Mouse (Mus musculus) limb, embryonic 11.5 days (tissue): ENCODE results near the gene Cygb. TPM values are rescaled to one million over a fixed set of nuclear protein-coding genes. Genes with fewer than 3 reads are reported as not detected.

Experiments
- ATAC-seq: fragments of 200-750 bp; cut with Nextera tagmentation; 2 replicates; pipeline ENCODE4 v1.8.0; 2017; ENCODE audit warnings: low read depth; ENCODE audit not compliant: insufficient number of reproducible peaks, low FRiP score, low TSS enrichment
- DNase-seq: peaks from one replicate; pipeline ENCODE4 v3.0.0-alpha.2; 2015; ENCODE audit warnings: low spot score
- H3K27ac ChIP-seq: fragments of 300-500 bp; sonication (generic); replicated peaks from 2 replicates; pipeline ENCODE4 v1.5.1; 2014; ENCODE audit warnings: low read depth, mild to moderate bottlenecking, low read length
- H3K27me3 ChIP-seq: fragments of 300-500 bp; sonication (generic); 2 replicates; pipeline ENCODE4 v1.6.1; 2014; ENCODE audit warnings: mild to moderate bottlenecking, low read length, mixed read lengths; ENCODE audit not compliant: control insufficient read depth, insufficient read depth
- H3K36me3 ChIP-seq: fragments of 300-500 bp; sonication (generic); 2 replicates; pipeline ENCODE4 v1.6.1; 2014; ENCODE audit warnings: mild to moderate bottlenecking, low read length, moderate library complexity, mixed read lengths; ENCODE audit not compliant: control insufficient read depth, insufficient read depth
- H3K4me1 ChIP-seq: fragments of 300-500 bp; sonication (generic); 2 replicates; pipeline ENCODE4 v1.6.1; 2014; ENCODE audit warnings: low read length, mixed read lengths; ENCODE audit not compliant: control insufficient read depth, insufficient read depth
- H3K4me2 ChIP-seq: fragments of 300-500 bp; sonication (generic); 2 replicates; pipeline ENCODE4 v1.6.1; 2014; ENCODE audit warnings: low read depth, mild to moderate bottlenecking, moderate library complexity; ENCODE audit not compliant: severe bottlenecking
- H3K4me3 ChIP-seq: fragments of 300-500 bp; sonication (generic); 2 replicates; pipeline ENCODE4 v1.5.1; 2014; ENCODE audit warnings: low read depth, low read length
- H3K9ac ChIP-seq: fragments of 300-500 bp; sonication (generic); 2 replicates; pipeline ENCODE4 v1.6.1; 2014; ENCODE audit warnings: mild to moderate bottlenecking, low read length
- H3K9me3 ChIP-seq: fragments of 300-500 bp; sonication (generic); 2 replicates; pipeline ENCODE4 v1.6.1; 2016; ENCODE audit warnings: low read length; ENCODE audit not compliant: control insufficient read depth
- WGBS: fragments of 180-500 bp; shearing (Covaris S2); extraction: QIAGEN DNeasy Blood & Tissue Kit; methylation state at CpG from one replicate; pipeline ENCODE4 v1.1.7; 2014; 5-methylcytosine and 5-hydroxymethylcytosine counted together
- polyA plus RNA-seq: library from polyadenylated mRNA; unstranded; fragments of >200 nt; fragmentation: Nextera tagmentation; extraction: Ambion mirVana; gene quantifications from 2 replicates; pipeline ENCODE4 v1.2.1, GENCODE M21; 2014

Gene Cygb
- polyA plus RNA-seq, 1 experiment from 2014 or later: 2.3 TPM

DNA sequence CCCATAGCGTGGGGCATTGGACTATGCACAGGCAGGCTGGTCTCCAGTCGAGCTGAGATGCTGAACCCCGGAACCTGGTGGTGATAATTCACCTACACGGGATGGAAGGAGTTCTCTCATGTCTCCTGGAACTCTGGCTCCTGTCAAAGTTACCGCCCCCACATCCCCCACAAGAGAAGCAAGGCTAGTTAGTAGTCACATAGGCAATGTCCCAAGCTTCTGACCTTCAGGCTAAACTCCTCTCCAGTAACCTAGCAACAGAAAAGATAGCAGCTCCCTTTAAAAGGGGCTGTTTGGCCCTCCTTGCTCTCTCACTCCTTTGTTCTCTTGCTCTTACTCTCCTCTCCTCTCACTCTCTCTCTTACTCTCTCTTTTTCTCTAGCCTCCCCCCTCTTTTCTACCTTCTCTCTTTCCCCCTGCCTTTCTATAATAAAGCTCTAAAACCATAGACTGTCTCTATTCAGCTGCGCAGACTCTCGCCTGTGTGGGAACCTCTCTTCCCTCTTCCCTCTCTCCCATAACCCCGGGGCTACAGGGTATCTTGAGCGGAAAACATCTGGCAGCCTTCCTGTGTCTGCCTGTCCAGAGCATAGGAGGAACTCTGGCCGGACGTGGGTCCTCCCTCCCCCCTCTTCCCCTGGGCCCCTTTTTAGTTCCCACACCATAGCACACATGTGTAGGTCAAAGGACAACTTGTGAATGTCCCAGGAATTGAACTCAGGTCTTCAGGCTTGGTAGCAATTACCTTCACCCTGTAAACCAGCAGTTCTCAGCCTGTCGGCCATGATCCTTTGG, 23.7 kb downstream of the Cygb start:
- H3K4me2 ChIP-seq: no peak overlapping the region
- H3K4me1 ChIP-seq: 0 out of 2 replicates have a peak, but pooled peaks cover 4% of the 10 kb centered on the region
- DNase-seq (no peak), ATAC-seq (no peak; the same call in 1 of the 2 replicates)
- WGBS: 31% methylated on average over 12 of the region's 12 CpGs
- no peak overlapping the region for H3K27ac ChIP-seq
- H3K9me3 ChIP-seq: no peaks in the 10 kb centered on the region
- no peaks in the 10 kb centered on the region for H3K27me3 ChIP-seq
- no peak overlapping the region for H3K4me3 ChIP-seq
- H3K36me3 ChIP-seq: no peaks in the 10 kb centered on the region
- H3K9ac ChIP-seq: no peak overlapping the region

- no peak overlapping the region for H3K4me2 ChIP-seq
- no peaks in the 10 kb centered on the region for H3K27me3 ChIP-seq
- H3K9ac ChIP-seq: no peak overlapping the region
- H3K36me3 ChIP-seq: no peaks in the 10 kb centered on the region
- H3K4me1 ChIP-seq: 0 out of 2 replicates have a peak, but pooled peaks cover 4% of the 10 kb centered on the region
- WGBS: 90% methylated on average over 6 of the region's 6 CpGs
- DNase-seq (no peak), ATAC-seq (no peak)
- H3K4me3 ChIP-seq: no peak overlapping the region
- no peaks in the 10 kb centered on the region for H3K9me3 ChIP-seq
- H3K27ac ChIP-seq: no peak overlapping the region
Observed at GRCm38 (mm10) chr11:116629472-116629871, 24.6 kb downstream of the Cygb start.

GRCm38 (mm10) chr11:116628712-116629111, 25.4 kb downstream of the Cygb start:
- Histone ChIP-seq H3K4me3 (no peak overlapping the region), H3K9ac (no peak overlapping the region), H3K27me3 (no peaks in the 10 kb centered on the region), H3K4me1 (0 out of 2 replicates have a peak, but pooled peaks cover 4% of the 10 kb centered on the region), H3K9me3 (no peaks in the 10 kb centered on the region), H3K36me3 (no peaks in the 10 kb centered on the region), H3K4me2 (no peak overlapping the region), H3K27ac (no peak overlapping the region)
- no peak for ATAC-seq
- DNase-seq: peak; percentile 92
- WGBS: 59% methylated on average over 9 of the region's 9 CpGs

GRCm38 (mm10) chr11:116627072-116628020, 26.8 kb downstream of the Cygb start:
- H3K9me3 ChIP-seq: no peaks in the 10 kb centered on the region
- 0 out of 2 replicates have a peak, but pooled peaks cover 5% of the 10 kb centered on the region for H3K27me3 ChIP-seq
- no peak overlapping the region for H3K9ac ChIP-seq
- DNase-seq (no peak), ATAC-seq (no peak)
- no peak overlapping the region for H3K4me3 ChIP-seq
- H3K4me1 ChIP-seq: peaks cover 8% of the 10 kb centered on the region; the same call in 1 of the 2 replicates
- no peak overlapping the region for H3K27ac ChIP-seq
- WGBS: 42% methylated on average over 10 of the region's 10 CpGs
- H3K36me3 ChIP-seq: no peaks in the 10 kb centered on the region
- no peak overlapping the region for H3K4me2 ChIP-seq

DNA sequence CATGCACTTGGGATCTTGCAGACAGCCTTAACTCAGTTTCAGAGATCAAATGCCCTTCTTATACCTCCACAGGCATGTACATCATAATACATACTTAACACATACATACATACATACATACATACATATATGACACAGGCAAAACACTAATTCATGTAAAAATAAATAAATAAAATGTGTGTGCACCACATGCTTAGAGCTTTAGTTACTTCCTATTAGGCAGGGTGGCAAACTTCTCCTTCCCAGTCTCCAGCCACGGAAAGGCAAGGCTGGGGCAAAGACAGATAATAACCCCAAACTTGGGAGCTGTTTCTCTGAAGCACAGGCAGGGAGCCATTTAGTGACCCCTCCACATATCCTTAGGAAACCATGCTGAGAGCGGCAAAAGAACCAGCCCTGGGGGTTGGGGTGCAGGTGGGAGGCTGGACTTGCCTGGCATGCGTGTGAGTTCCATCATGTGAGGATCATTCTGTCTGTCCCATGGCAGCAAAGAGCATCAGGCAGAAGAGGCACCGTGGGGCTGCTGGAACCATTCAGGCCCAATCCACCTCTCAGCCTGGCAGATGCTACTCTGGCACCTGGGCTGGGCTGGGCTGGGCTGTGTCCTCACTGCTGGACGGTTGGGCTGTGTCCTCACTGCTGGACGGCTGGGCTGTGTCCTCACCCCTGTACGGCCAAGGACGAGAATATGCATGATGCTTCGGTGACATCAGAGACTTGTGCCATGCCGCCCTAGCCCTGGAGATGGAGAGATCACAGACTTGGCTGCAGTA, 27.6 kb downstream of the Cygb start, which contains the start of gene Rhbdf2:
TSS of gene Rhbdf2 (minus strand) at position 721 of the 773 bp plus-strand sequence.
- H3K27me3 ChIP-seq: 0 out of 2 replicates have a peak, but pooled peaks cover 5% of the 10 kb centered on the region
- H3K27ac ChIP-seq: no peak within 1 kb of the TSS
- DNase-seq: no peak
- ATAC-seq: no peak
- 70% methylated on average over 10 of the region's 10 CpGs for WGBS
- no peaks in the 10 kb centered on the region for H3K9me3 ChIP-seq
- H3K9ac ChIP-seq: no peak within 1 kb of the TSS
- H3K4me3 ChIP-seq: no peak within 1 kb of the TSS
- no peaks in the 10 kb centered on the region for H3K36me3 ChIP-seq
- H3K4me1 ChIP-seq: peaks cover 15% of the 10 kb centered on the region
- no peak within 1 kb of the TSS for H3K4me2 ChIP-seq

DNA sequence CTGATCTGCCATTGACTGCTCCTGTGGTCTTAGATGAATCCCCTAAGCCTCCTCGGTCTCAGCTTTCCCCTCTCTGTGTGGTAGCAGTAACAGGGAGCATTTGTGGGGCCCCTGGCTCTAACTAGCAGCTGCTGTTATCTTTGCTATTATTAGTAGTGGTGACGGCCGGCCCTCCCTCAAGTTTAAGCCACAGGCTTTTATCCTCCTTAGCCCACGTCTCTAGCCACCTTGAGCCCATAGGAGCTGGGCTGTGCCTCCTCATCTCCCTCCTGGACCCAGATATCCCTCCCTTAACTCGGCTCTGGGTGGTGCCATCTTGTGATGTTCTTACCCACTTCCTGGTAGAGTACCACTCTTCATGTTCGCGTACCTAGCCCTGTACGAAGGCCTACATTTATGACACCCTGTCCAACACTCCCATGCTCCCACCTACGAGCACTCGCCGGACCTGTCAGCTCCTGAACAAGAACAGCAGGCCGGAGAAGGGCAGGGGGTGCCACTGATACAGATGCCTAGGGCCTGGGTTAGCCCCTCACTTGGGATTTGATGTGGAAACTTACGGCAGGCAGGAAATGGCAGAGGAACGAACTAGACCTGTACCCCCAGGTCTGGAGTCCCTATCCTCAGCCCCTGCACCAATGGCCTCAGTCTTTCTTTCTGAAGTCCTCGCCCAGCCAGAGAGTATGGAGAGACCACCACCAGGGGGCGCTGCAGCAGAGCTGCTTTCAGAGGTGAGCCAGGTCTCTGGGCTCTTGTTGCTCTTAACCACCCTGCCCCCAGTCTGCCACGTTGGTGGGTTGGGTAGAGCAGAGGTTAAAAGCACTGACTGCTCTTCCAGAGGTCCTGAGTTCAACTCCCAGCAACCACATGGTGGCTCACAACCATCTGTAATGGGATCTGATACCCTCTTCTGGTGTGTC, 28.8 kb downstream of the Cygb start:
- Histone ChIP-seq H3K4me1 (peaks cover 18% of the 10 kb centered on the region), H3K27me3 (0 out of 2 replicates have a peak, but pooled peaks cover 5% of the 10 kb centered on the region), H3K4me3 (no peak overlapping the region), H3K9ac (no peak overlapping the region), H3K9me3 (no peaks in the 10 kb centered on the region), H3K27ac (no peak overlapping the region), H3K36me3 (no peaks in the 10 kb centered on the region), H3K4me2 (no peak overlapping the region)
- ATAC-seq (no peak), DNase-seq (peak; percentile 80)
- WGBS: 70% methylated on average over 17 of the region's 17 CpGs

DNA sequence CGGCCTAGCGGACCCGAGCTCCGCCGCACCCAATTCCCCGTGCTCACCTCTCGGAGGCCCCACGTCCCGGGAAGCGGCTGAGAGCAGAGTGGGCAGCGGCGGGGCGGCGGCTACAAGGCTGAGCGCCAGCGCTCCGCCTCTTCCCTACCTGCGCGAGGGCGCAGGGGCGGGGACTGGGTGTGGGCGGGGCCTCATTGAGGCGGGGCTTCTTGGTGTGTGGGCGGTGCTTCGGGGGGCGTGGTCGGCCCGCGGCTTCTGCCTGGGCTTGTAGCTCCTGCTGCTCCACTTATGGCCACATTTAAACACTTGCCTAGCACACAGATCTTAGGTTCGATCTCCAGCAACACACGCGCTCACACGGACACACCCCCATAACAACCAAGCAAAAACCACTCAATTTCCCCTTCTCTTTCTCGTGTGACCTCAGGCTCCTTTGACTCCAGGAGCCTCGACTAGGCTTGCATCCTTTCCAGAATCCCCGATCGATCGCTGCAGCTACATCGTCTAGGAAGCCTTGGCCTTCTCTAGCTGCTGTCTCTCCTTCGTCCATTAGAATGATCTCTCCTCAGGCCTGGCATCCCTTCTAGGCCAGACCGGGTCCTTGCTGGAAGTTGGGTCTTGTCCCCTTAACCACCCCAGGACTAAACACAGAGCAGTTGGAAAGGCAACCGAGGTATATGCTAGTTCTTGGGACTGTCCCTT, 29.8 kb downstream of the Cygb start:
- DNase-seq (peak; percentile 91), ATAC-seq (peak; percentile 48; the same call in 1 of the 2 replicates)
- no peaks in the 10 kb centered on the region for H3K36me3 ChIP-seq
- H3K27me3 ChIP-seq: 0 out of 2 replicates have a peak, but pooled peaks cover 5% of the 10 kb centered on the region
- H3K4me2 ChIP-seq: peak overlapping the region; percentile 95
- H3K9me3 ChIP-seq: no peaks in the 10 kb centered on the region
- H3K4me3 ChIP-seq: peak overlapping the region; percentile 77
- H3K9ac ChIP-seq: peak overlapping the region; percentile 68
- no peak overlapping the region for H3K27ac ChIP-seq
- H3K4me1 ChIP-seq: peaks cover 21% of the 10 kb centered on the region
- 12% methylated on average over 41 of the region's 42 CpGs for WGBS
